ENCODE assay signal across 9 mouse cellular contexts in genomic region chr5:111220679-111221380, GRCm38 (mm10).
A peak's percentile ranks its signal among the peaks of the same experiment; 100 is the strongest.
DNase-seq lines count a peak whose midpoint lies in the region; ATAC-seq lines count a peak whose summit lies in the region.
"Had no signal": no experiment of that assay in that cellular context is flagged by ENCODE, and none has a peak within 500 bp of the region (broad histone marks: within the 10 kb centered on the region; RNA-seq: fewer than 3 reads in every experiment).

No protein-coding gene starts in this region.

- H3K27me3 ChIP-seq in hindbrain, embryonic 14.5 days (ENCODE audit: control insufficient read depth, insufficient read depth, low read length): no peaks in the 10 kb centered on the region
- no peaks in the 10 kb centered on the region for H3K27me3 ChIP-seq in neural tube, embryonic 12.5 days (replicated peaks)
- no peaks in the 10 kb centered on the region for H3K27me3 ChIP-seq in liver, embryonic 12.5 days (replicated peaks)

- H3K9me3 ChIP-seq in hindbrain, embryonic 14.5 days (ENCODE audit: control insufficient read depth, low read length): no peaks in the 10 kb centered on the region
- H3K9me3 ChIP-seq in neural tube, embryonic 12.5 days: no peaks in the 10 kb centered on the region
- no peaks in the 10 kb centered on the region for H3K9me3 ChIP-seq in liver, embryonic 12.5 days (replicated peaks)

- H3K9ac ChIP-seq in hindbrain, embryonic 14.5 days: peak overlapping the region; percentile 41; the same call in 1 of the 2 replicates
- peak overlapping the region; percentile 33 for H3K9ac ChIP-seq in neural tube, embryonic 12.5 days
- H3K9ac ChIP-seq in liver, embryonic 12.5 days: no peak overlapping the region

- H3K4me2 ChIP-seq in hindbrain, embryonic 14.5 days (replicated peaks): no peak overlapping the region
- no peak overlapping the region; the same call in 1 of the 2 replicates for H3K4me2 ChIP-seq in neural tube, embryonic 12.5 days (replicated peaks)
- H3K4me2 ChIP-seq in liver, embryonic 12.5 days: no peak overlapping the region

- peak; percentile 51 for DNase-seq in gastrocnemius, postnatal 14 days
- no peak for DNase-seq in gastrocnemius, adult 8-10 months (ENCODE audit: low spot score in 2 of 2)
- DNase-seq in brain, adult 2 months (ENCODE audit: low read depth, low spot score): peak; percentile 61
- peak; percentile 63 for DNase-seq in hindbrain, embryonic 14.5 days (ENCODE audit: low spot score)
- DNase-seq in ovary, postnatal 36 days (ENCODE audit: low spot score): no peak
- no peak for DNase-seq in spleen, adult 12 weeks (ENCODE audit: low spot score)
- DNase-seq: adrenal gland, adult 2 months had no signal

- peaks cover 59% of the 10 kb centered on the region for H3K4me1 ChIP-seq in hindbrain, embryonic 14.5 days (replicated peaks; ENCODE audit: control insufficient read depth, insufficient read depth, low read length)
- peaks cover 88% of the 10 kb centered on the region for H3K4me1 ChIP-seq in neural tube, embryonic 12.5 days
- H3K4me1 ChIP-seq in liver, embryonic 12.5 days: no peaks in the 10 kb centered on the region

- peaks cover 25% of the 10 kb centered on the region for H3K36me3 ChIP-seq in hindbrain, embryonic 14.5 days (replicated peaks; ENCODE audit: control insufficient read depth, insufficient read depth)
- H3K36me3 ChIP-seq in neural tube, embryonic 12.5 days: peaks cover 19% of the 10 kb centered on the region
- H3K36me3 ChIP-seq in liver, embryonic 12.5 days: peaks cover 13% of the 10 kb centered on the region

- H3K4me3 ChIP-seq in hindbrain, embryonic 14.5 days (replicated peaks; ENCODE audit: low read length): no peak overlapping the region
- no peak overlapping the region for H3K4me3 ChIP-seq in neural tube, embryonic 12.5 days
- no peak overlapping the region for H3K4me3 ChIP-seq in liver, embryonic 12.5 days

- 14% methylated on average over 16 of the region's 16 CpGs for WGBS in hindbrain, embryonic 14.5 days
- WGBS in neural tube, embryonic 12.5 days: 7% methylated on average over 16 of the region's 16 CpGs
- WGBS in liver, embryonic 12.5 days (ENCODE audit: insufficient replicate concordance): 64% methylated on average over 16 of the region's 16 CpGs

- intact Hi-C loops in gastrocnemius, postnatal 14 days (cut with DNase I; ENCODE audit: low total_unique reads): loop anchor here (5.0 kb wide), 1 partner anchor 36 kb away; no protein-coding TSS in a partner anchor

- H3K27ac ChIP-seq in hindbrain, embryonic 14.5 days: peak overlapping the region; percentile 86
- H3K27ac ChIP-seq in neural tube, embryonic 12.5 days: peak overlapping the region; percentile 83
- no peak overlapping the region for H3K27ac ChIP-seq in liver, embryonic 12.5 days

- peak; percentile 77 for ATAC-seq in hindbrain, embryonic 14.5 days (ENCODE audit: low FRiP score)
- ATAC-seq in neural tube, embryonic 12.5 days (ENCODE audit: low FRiP score, low read depth): peak; percentile 85
- no peak for ATAC-seq in liver, embryonic 12.5 days

Comparison
In these comparisons a context has a peak if more than half of its experiments do, and no peak if none do; other contexts are left out.
1. DNase-seq: peak in gastrocnemius, postnatal 14 days (single experiment), brain, adult 2 months (single experiment) and hindbrain, embryonic 14.5 days (single experiment); none in gastrocnemius, adult 8-10 months (0 of 2), ovary, postnatal 36 days (single experiment) and spleen, adult 12 weeks (single experiment).